Mouse (Mus musculus) heart, adult 2 months (tissue): ENCODE data around the gene Mlph. TPM values are rescaled to one million over a fixed set of nuclear protein-coding genes. Genes with fewer than 3 reads are reported as not detected.

ENCODE experiments used
- DNase-seq, 2 experiments: peaks; one replicate each; pipeline ENCODE4 v3.0.0; 2021
- H3K27ac ChIP-seq: fragments of 200-600 bp; 2 replicates; pipeline ENCODE4 v1.8.1; 2022
- H3K27me3 ChIP-seq: fragments of 200-500 bp; 2 replicates; pipeline ENCODE4 v1.6.1; 2012; ENCODE audit warnings: mild to moderate bottlenecking, low read length, inconsistent platforms, mixed read lengths; ENCODE audit not compliant: control insufficient read depth, insufficient read depth
- H3K36me3 ChIP-seq: fragments of 200-500 bp; 2 replicates; pipeline ENCODE4 v1.6.1; 2012; ENCODE audit warnings: low read length, inconsistent platforms; ENCODE audit not compliant: control insufficient read depth, insufficient read depth
- H3K4me1 ChIP-seq: fragments of 200-500 bp; 2 replicates; pipeline ENCODE4 v1.6.1; 2011; ENCODE audit warnings: low read length; ENCODE audit not compliant: control insufficient read depth, insufficient read depth
- H3K4me3 ChIP-seq: fragments of 200-600 bp; 2 replicates; pipeline ENCODE4 v1.8.1; 2022
- H3K79me2 ChIP-seq: fragments of 200-500 bp; replicated peaks from 2 replicates; pipeline ENCODE4 v1.6.1; 2012; ENCODE audit warnings: mild to moderate bottlenecking, inconsistent platforms, low read length, moderate library complexity, mixed read lengths; ENCODE audit not compliant: control insufficient read depth, insufficient read depth
- H3K9ac ChIP-seq: fragments of 200-500 bp; 2 replicates; pipeline ENCODE4 v1.6.1; 2012; ENCODE audit warnings: low read depth, mild to moderate bottlenecking, control low read depth, inconsistent platforms, low read length, mixed read lengths
- CTCF ChIP-seq: fragments of 200-600 bp; IDR thresholded peaks from 2 replicates; pipeline ENCODE4 v1.8.1; 2022; ENCODE audit warnings: antibody characterized with exemption, mild to moderate bottlenecking, moderate library complexity
- EP300 ChIP-seq: fragments of 200-500 bp; IDR thresholded peaks from 2 replicates; pipeline ENCODE4 v1.6.1; 2011; ENCODE audit warnings: low read depth, low read length, control low read depth; ENCODE audit not compliant: insufficient read depth
- POLR2A ChIP-seq: fragments of 200-500 bp; IDR thresholded peaks from 2 replicates; pipeline ENCODE4 v1.6.1; 2011; ENCODE audit warnings: mild to moderate bottlenecking, low read depth, low read length, control low read depth; ENCODE audit not compliant: insufficient read depth
- WGBS: fragments of 180-500 bp; shearing (Covaris S2); methylation state at CpG from one replicate; pipeline ENCODE4 v1.1.7; 2018; 5-methylcytosine and 5-hydroxymethylcytosine counted together
- intact Hi-C: fragments of 180-260 bp; cut with DNase I; formaldehyde crosslinking; loops from one replicate; pipeline ENCODE4 v1.15.1; 2025
- polyA plus RNA-seq: library from polyadenylated mRNA; depleted of rRNA; stranded (reverse); fragments of >200 nt; gene quantifications from 2 replicates; pipeline ENCODE4 v1.2.3, GENCODE M21; 2012
- total RNA-seq, 2 experiments: library from RNA; stranded (reverse); gene quantifications; 2 replicates each; pipeline ENCODE4 v1.2.3; 2021

The Mlph gene
- total and polyA plus RNA-seq, 3 experiments = 0.72 to 1.1 (median 0.73) TPM

DNA sequence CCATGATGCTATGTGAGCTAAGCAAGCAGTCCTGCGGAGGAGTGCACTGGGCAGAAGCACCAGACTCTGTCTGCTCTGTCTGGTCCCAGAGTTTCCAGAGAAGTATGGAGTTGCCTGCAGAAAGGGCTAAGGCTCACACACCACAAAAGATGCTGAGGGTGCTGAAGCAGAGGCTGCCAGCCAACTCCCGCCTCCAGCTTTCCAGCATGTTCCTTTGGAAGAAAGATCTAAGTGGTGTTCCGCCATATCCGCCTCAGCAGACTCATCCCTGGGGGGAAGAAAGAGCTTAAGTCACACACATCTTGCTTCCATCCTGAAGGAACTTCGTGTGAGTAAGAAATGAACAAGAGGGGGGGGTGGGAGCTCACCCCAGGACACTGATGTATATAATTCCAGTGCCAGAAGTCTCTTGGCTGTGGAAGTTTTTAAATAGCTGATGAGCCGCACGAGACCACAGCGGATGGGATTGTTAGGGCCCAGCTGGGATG is 10.9 kb upstream of the Mlph start:
- intact Hi-C loops = no loop called here
- Histone ChIP-seq H3K27ac (no peak overlapping the region), H3K27me3 (no peaks in the 10 kb centered on the region), H3K79me2 (no peaks in the 10 kb centered on the region), H3K4me1 (peaks cover 2% of the 10 kb centered on the region), H3K36me3 (no peaks in the 10 kb centered on the region), H3K4me3 (no peak overlapping the region), H3K9ac (no peak overlapping the region)
- peak; percentile 43 to 48 for DNase-seq
- 52% methylated on average over 8 of the region's 8 CpGs for WGBS
- no peak for TF ChIP-seq POLR2A
- TF ChIP-seq CTCF = no peak
- TF ChIP-seq EP300 = no peak

DNA sequence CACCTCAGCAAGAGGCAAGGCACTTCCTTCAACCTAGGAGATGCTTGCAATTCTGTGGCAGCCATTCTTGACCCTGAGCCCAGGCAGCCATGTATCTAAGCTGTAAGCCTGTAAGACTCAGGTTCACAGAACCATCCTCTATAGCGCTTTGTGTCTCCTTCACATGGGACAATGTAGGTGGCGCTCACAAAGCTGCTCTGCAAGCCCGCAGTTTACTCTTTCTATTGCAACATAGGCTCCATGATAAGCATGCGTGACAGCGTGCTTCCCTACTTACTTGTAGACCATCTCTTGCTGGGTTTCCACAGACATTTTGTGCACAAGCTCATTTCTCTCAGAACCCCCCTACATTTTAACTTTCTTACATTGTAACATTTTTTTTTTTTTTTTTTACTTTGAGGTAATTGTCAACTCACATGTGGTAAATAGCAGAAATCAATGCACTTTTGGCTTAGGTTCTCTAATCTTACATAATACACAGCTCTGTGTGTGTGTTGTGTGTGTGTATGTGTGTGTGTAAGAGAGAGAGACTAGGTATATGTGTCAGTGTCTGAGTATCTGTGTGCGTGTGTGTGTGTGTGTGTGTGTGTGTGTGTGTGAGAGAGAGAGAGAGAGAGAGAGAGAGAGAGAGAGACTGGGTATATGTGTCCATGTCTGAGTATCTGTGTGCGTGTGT is 10.0 kb upstream of the Mlph start:
- Histone ChIP-seq H3K27me3 (no peaks in the 10 kb centered on the region), H3K4me3 (no peak overlapping the region), H3K36me3 (no peaks in the 10 kb centered on the region), H3K79me2 (no peaks in the 10 kb centered on the region), H3K27ac (no peak overlapping the region), H3K4me1 (peaks cover 2% of the 10 kb centered on the region), H3K9ac (no peak overlapping the region)
- 90% methylated on average over 7 of the region's 7 CpGs for WGBS
- no peak for DNase-seq
- TF ChIP-seq CTCF (no peak), POLR2A (no peak), EP300 (no peak)
- intact Hi-C loops = no loop called here

DNA sequence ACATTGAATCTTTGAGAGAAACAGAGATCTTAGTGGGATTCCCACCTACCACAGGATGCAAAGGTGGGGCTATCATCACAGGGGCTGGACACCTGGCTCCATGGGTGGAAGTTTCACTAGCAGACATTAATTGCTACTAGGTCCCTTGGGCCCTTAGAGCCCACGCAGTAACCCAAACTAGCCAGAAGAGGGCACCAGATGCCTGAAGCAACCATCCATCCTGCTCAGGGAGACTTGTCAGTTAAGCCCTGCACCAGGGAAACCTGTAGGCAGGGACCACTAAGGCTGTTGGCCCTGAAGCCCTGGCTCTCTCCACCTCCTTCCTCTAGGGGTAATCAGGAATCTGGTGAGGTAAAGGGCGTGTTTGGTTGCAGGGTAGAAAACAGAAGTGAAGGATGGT is 8.5 kb upstream of the Mlph start:
- Histone ChIP-seq H3K79me2 (no peaks in the 10 kb centered on the region), H3K36me3 (no peaks in the 10 kb centered on the region), H3K4me1 (no peaks in the 10 kb centered on the region; the same call in 1 of the 2 replicates), H3K9ac (no peak overlapping the region), H3K27me3 (no peaks in the 10 kb centered on the region), H3K4me3 (no peak overlapping the region), H3K27ac (no peak overlapping the region)
- 11% methylated on average over 2 of the region's 2 CpGs for WGBS
- TF ChIP-seq EP300 (0 out of 2 replicates have a peak, but pooled peaks have one; percentile 57), CTCF (peak; percentile 97), POLR2A (no peak)
- intact Hi-C loops = loop anchor here (1.0 kb wide), 1 partner anchor 50 kb away; no protein-coding TSS in a partner anchor
- peak; percentile 42 to 63 for DNase-seq

DNA sequence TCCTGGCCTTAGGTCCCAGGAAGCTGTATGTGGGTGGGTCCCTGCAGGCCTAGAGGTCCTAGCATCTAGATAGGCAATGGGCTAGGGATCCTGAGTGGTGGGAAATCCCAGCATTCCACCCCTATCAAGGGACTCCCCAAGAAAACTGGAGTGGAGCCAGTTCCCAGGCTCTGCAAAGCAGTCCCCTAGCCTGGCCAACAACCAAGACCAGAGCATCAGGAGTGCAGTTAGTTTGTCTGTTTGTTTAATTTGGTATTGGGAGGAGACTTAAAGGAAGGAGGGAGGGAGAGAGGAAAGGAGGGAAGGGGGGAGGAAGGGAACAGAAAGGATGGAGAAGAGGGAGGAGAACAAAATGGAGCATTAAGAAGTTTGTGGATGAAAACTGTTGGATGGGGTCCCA is 5.7 kb upstream of the Mlph start:
- intact Hi-C loops = no loop called here
- TF ChIP-seq CTCF = no peak
- no peak for TF ChIP-seq POLR2A
- H3K36me3 ChIP-seq = no peaks in the 10 kb centered on the region
- H3K79me2 ChIP-seq = no peaks in the 10 kb centered on the region
- peak in 1 of 2 experiments; percentile 50 for DNase-seq
- no peak overlapping the region for H3K4me3 ChIP-seq
- no peaks in the 10 kb centered on the region; the same call in 1 of the 2 replicates for H3K4me1 ChIP-seq
- H3K27ac ChIP-seq = peak overlapping the region; percentile 36; the same call in 1 of the 2 replicates
- no peaks in the 10 kb centered on the region for H3K27me3 ChIP-seq
- H3K9ac ChIP-seq = no peak overlapping the region

DNA sequence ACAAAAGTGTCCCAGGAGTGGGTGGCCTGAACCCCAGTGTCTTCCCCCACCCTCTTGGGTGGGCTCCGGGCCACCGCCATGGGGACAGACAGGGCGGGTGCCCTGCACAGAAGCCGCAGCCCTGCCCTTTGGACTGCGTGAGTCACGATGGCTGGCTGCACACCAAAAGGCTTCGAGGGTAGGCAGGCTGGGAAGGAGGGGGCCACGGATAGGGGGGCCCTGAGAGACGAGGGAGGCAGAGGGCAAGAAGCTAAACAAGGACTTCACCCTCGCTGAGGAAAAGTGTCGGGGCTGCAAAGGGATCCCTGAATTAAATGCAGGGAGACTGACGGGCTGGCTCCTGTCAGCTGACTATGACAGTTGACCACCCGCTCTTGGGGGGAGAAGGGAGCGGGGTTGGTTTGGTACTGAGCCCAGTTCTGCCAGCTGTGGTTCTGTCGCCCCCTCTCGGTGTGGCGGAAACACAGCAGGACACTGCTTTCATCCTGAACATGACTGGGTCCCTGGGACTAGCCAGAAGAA is 5.2 kb upstream of the Mlph start:
- Histone ChIP-seq H3K9ac (0 out of 2 replicates have a peak overlapping the region, but pooled peaks have one; percentile 3), H3K4me3 (peak overlapping the region; percentile 35), H3K27ac (peak overlapping the region; percentile 36; the same call in 1 of the 2 replicates)

DNA sequence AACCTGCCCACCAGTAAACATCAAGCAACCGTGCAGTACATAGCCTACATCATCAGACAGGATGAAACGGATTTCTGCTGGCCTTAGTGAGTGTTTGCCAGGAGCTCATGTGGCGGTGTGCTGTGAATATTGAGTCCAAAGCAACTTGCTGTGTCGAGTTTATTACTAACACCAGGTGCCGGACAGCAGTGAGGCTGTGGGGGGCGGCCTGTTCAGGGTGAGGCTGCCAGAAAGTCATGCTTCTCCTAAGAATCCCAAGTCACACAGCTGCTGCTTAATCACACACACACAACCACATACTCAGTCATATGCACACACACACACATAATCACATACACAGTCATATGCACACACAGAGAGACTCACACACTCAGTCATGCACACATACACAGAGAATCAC is 1.7 kb upstream of the Mlph start:
- H3K4me3 ChIP-seq = no peak overlapping the region
- H3K27ac ChIP-seq = no peak overlapping the region
- no peak for TF ChIP-seq POLR2A
- no peak for TF ChIP-seq EP300
- no peak for TF ChIP-seq CTCF
- peaks cover 3% of the 10 kb centered on the region for H3K4me1 ChIP-seq
- WGBS = 85% methylated on average over 6 of the region's 6 CpGs
- no peak overlapping the region for H3K9ac ChIP-seq
- H3K27me3 ChIP-seq = peaks cover 2% of the 10 kb centered on the region; the same call in 1 of the 2 replicates
- intact Hi-C loops = no loop called here
- no peak for DNase-seq
- no peaks in the 10 kb centered on the region for H3K79me2 ChIP-seq
- no peaks in the 10 kb centered on the region for H3K36me3 ChIP-seq

More for the DNA sequence above, 5.2 kb upstream of the Mlph start:
- intact Hi-C loops = no loop called here
- Histone ChIP-seq H3K36me3 (no peaks in the 10 kb centered on the region), H3K79me2 (no peaks in the 10 kb centered on the region), H3K27me3 (peaks cover under 1% of the 10 kb centered on the region; the same call in 1 of the 2 replicates), H3K4me1 (no peaks in the 10 kb centered on the region; the same call in 1 of the 2 replicates)
- peak; percentile 72 to 77 for DNase-seq
- WGBS = 15% methylated on average over 17 of the region's 17 CpGs
- TF ChIP-seq EP300 = no peak
- TF ChIP-seq POLR2A = no peak
- TF ChIP-seq CTCF = peak; percentile 65
